Mouse (Mus musculus) lung, adult 10 weeks (tissue): ENCODE results near the gene Gm9789. TPM values are rescaled to one million over a fixed set of nuclear protein-coding genes. Genes with fewer than 3 reads are reported as not detected.

Experiments used
- polyA plus RNA-seq: library from polyadenylated mRNA; stranded (reverse); fragments of 350-450 nt; fragmentation: Illumina TruSeq; extraction: RNeasy Lipid Tissue Mini Kit (QIAGEN cat#74804); gene quantifications from one replicate; pipeline ENCODE4 v1.2.3, GENCODE M21; 2014; ENCODE audit warnings: low read depth, low replicate concordance; ENCODE audit not compliant: insufficient read depth

Gm9789 gene
- polyA plus RNA-seq: not detected

DNA sequence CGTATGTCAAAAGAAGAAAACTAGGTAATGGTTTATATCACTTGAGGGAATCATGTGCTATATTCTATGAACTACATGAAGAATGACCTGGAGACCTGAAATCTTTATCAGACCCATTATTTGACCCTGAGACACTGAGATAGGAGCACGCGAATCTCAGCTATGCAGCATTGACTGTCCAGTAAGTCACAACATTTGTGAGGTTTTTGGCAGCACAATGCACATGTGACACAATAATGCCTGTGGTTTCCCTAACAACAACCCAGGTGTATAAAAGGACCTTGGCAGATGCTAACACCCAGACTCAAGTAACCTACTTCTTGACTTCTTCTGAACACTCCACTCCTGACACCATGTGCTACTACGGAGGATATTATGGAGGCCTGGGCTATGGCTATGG, at the start of gene Gm9789:
Gm9789 (plus strand) TSS at position 301 of the 400 bp plus-strand sequence.

DNA sequence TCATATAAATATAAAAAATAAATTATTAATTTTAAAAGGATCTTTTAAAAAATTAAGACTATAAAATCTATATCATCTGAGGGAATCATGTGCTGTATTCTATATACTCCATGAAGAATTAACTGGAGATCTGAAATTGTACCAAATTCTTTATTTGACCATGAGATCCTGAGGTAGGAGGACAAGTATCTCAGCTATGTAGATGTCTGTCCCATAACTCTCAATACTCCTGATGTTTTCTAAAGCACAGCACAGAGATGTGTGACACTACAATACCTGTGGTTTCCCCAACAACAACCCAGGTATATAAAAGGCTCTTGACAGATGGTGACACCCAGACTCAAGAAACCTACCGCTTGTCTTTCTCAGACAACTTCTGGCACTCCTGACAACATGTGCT, 17.2 kb upstream of the Gm9789 start, which contains the start of gene Gm6358:
Gm6358 (plus strand) TSS at position 301 of the 400 bp plus-strand sequence.

DNA sequence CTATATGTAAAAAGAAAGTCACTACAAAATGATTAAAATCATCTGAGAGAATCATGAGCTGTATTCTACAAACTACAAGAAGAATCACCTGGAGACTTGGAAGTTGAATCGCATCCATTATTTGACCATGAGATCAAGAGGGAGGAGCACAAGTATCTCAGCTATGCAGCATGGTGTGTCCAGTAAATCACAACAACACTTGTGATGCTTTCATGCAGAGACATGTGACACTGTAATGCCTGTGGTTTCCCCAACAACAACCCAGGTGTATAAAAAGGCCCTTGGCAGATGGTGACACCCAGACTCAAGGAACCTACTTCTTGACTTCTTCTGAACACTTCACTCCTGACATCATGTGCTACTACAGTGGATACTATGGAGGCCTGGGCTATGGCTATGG, 7.0 kb upstream of the Gm9789 start, which contains the start of gene Gm10061:
Gm10061 (plus strand) TSS at position 301 of the 400 bp plus-strand sequence.

DNA sequence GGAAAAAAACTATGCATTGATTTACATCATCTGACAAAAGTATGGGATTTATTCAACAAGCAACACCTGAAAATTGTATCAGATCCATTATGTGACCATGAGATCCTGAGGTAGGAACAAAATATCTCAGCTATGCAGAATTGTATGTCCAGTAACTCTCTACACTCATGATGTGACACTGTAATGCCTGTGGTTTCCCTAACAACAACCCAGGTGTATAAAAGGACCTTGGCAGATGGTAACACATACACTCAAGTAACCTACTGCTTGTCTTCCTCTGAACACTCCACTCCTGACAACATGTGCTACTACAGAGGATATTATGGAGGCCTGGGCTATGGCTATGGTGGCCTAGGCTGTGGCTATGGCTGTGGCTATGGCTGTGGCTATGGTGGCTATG, 11.4 kb downstream of the Gm9789 start, which contains the start of gene Gm7735:
Gm7735 (plus strand) TSS at position 301 of the 400 bp plus-strand sequence.

DNA sequence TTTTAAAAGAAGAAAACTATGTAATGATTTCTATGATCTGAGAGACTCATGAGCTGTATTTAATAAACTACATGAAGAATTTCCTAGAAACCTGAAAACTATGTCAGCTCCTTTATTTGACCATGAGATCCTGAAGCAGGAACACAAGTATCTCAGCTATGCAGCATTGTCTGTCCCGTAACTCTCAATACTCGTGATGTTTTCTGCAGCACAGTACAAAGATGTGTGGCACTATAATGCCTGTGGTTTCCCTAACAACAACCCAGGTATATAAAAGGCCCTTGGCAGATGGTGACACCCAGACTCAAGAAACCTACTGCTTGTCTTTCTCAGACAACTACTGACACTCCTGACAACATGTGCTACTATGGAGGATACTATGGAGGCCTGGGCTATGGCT, 16.7 kb downstream of the Gm9789 start, which contains the start of gene 1110057P08Rik:
1110057P08Rik (plus strand) TSS at position 301 of the 400 bp plus-strand sequence.

DNA sequence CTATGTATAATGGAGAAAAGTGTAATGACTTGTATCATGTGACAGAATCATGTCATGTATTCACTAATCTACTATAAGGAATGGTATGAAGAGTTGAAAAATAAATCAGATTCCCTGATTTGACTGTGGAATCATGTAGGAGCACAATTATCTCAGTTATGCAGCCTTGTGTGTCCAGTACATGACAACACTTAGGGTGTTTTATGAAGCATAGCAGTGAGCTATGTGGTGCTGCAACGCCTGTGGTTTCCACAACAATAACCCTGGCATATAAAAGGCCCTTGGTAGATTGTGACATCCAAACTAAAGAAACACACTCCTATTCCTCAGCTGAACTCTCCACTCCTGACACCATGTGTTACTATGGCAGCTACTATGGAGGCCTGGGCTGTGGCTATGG, 47.8 kb downstream of the Gm9789 start, which contains the start of gene Krtap20-2:
Krtap20-2 (plus strand) TSS at position 301 of the 400 bp plus-strand sequence.

Other genes with a start within 250 kb of the Gm9789 start
- gene Krtap19-9b, start 225.7 kb upstream of the Gm9789 start, polyA plus RNA-seq: not detected
- not detected for gene Krtap16-3, start 195.1 kb upstream of the Gm9789 start, polyA plus RNA-seq
- gene Krtap22-2, start 147.2 kb upstream of the Gm9789 start, polyA plus RNA-seq: not detected
- not detected for gene Gm10229, start 142.7 kb upstream of the Gm9789 start, polyA plus RNA-seq
- not detected for gene Krtap6-1, start 126.3 kb upstream of the Gm9789 start, polyA plus RNA-seq
- not detected for gene Gm10228, start 116.5 kb upstream of the Gm9789 start, polyA plus RNA-seq
- gene Krtap6-5, start 110.1 kb upstream of the Gm9789 start, polyA plus RNA-seq: not detected
- not detected for gene 1110025L11Rik, start 94.0 kb upstream of the Gm9789 start, polyA plus RNA-seq
- gene Krtap6-3, start 73.9 kb upstream of the Gm9789 start, polyA plus RNA-seq: not detected
- not detected for gene Gm6358, start 17.1 kb upstream of the Gm9789 start, polyA plus RNA-seq
- gene Gm10061, start 6.9 kb upstream of the Gm9789 start, polyA plus RNA-seq: not detected
- gene Gm7735, start 11.5 kb downstream of the Gm9789 start, polyA plus RNA-seq: not detected
- not detected for gene 1110057P08Rik, start 16.8 kb downstream of the Gm9789 start, polyA plus RNA-seq
- not detected for gene Krtap20-2, start 47.9 kb downstream of the Gm9789 start, polyA plus RNA-seq
- gene Krtap21-1, start 245.9 kb downstream of the Gm9789 start, polyA plus RNA-seq: not detected